Mouse (Mus musculus) A20 (cell line): ENCODE data around the gene 2310022A10Rik.

Experiments
- DNase-seq: peaks from one replicate; pipeline ENCODE4 v3.0.0-alpha.2; 2011; ENCODE audit warnings: low read depth, low spot score

2310022A10Rik gene

DNA sequence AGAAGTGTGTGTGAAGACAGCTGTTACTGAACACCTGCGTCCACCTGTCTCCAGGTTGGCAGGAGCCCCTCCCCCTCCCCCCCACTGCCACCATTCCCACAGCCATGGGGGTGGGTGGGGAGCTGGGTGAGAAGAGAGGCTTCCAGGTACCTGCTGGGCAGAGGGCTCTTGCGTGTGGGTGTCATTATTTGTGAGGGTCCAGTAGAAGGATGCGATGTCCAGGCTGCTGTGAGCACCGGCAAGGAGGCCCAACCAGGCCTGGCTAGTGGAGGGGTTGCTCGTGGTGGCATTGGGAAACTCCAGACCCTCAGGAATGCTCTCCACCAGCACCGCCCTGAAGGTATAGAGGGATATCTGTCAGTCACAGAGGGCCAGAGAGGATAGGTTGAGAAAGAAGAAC is 12.1 kb upstream of the 2310022A10Rik start:
- DNase-seq = no peak

DNA sequence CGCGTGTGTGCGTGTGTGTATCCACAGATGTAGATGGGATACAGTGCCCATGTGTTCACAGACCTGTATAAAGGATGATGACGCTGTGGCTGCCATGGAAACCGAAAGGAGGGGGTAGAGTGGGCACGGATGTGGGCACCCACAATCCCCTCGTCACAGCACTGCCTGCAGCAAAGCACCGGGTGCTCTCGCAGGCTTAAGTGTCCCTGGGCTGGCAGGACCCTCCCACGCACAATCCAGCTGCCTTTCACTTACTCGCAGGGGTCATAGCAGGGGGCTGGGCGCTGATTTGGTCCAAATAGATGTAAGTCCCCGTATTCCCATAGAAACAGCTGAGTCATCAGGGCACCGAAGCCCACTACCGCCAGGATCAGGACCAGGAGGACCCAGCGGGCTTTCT is 11.6 kb upstream of the 2310022A10Rik start:
- DNase-seq = no peak

DNA sequence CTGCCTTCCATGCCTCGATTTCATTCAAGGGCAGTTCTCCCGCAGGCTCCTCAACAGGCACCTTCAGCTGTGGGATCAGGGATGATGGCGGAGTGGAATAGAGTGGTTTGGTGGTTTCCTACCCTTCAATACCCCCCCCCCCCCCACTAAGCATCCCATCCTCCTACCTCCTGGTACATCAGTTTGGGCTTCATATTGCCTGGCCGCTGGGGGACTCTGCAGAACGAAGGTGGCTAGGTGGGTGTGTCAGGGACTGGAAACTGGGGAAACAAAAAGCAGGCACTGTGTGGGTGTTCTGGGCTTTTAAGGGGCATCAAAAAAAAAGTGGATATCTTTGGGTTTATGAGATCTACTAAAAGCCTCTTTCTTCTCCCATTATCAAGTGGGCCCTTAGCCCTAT is 11.1 kb upstream of the 2310022A10Rik start:
- DNase-seq = no peak

DNA sequence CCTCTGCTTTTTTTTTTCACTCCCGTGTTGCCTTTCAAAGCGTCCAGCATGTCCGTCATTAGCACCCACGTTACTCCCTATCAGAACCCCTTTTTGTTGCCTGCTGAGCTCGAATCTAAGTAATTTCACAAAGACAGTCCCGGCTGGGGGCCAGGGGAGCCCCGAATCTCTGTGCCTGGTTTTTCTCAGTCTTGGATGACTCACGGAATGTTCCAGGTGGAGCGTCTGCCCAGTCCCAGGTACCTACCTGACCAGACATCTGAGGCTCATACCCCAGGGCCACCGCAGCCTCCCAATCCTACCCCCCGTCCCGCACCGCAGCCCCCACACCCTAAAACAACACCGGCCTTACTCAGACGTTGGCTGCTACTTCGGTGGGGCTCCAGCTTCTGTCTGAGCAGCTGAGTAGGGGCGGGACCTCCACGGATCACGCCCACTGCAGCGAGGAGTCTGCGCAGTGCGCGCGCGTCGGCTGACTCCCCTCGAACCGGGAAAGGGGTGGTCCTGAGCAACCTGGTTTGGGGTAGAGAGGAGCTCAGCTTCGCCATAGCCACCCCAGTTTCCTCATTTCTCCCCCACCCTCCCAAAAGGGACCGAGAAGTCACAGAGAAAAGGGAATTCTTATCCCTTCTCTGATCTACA is 10.5 kb upstream of the 2310022A10Rik start:
- peak; percentile 91 for DNase-seq

DNA sequence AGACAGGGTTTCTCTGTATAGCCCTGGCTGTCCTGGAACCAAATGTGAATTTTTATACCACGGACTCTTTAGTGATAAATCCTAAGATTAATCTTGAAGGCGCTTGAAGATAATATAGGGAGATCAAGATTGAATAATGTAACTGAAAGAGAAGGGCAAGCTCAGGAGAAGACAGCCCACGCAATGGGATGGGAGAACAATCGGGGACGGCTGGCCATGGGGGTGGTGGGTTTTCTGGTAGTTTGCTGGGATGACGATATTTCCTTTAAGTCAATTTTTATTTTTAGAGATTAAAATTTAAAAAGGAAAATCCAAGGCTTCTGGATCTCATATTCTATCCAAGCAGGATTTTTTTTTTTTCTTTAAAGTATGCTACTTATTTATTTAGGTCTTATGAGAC is 10.0 kb upstream of the 2310022A10Rik start:
- DNase-seq = no peak

DNA sequence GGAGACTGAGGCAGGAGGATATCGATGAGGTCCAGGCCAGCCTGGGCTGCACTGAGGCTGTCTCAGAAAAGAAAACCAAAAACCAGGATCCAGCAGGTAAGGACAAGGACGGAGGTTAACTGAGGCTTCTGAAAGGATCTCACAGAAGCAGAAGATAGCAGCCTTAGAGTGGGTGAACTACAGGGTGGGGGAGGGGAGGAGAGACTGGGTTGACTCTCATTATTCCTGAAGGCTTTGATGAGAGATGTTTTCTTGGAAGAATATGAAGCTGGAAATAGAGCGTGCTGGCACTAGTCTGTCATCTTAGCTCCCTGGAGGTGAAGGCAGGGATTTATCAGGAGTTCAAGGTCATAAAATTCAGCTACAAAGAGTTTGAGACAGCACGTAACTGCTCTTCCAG is 9.2 kb upstream of the 2310022A10Rik start:
- no peak for DNase-seq

DNA sequence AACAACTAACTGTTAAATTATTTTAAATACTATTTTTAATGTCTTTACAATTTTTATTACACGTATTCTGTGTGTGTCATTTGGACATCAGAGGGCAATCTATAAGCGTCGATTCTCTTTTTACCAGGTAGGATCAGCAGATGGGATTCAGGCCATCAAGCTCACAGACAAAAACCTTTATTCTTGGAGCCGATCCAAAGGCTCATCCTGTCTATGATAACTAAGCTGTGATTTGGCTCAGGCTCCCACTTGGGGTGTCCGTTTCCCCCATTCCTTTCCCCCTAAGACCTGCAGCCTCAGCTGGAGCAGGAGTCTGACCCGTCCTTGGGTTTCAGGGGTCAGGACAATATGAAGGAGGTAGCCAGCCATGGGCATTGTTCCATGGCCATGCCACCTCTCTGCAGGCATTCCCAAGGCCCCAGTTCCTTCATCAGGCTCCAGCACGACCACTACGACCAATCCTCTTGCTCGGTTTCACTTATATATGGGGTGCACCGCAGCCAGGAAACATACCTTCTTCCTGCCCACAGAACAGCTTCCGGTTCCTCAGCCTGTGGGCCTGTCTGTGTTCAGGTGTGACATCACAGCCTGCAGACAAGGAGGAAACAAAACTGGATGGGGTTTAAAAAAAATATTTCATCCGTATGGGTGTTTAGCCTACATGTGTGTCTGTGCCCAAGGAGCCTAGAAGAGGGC is 8.2 kb upstream of the 2310022A10Rik start:
- peak; percentile 89 for DNase-seq

DNA sequence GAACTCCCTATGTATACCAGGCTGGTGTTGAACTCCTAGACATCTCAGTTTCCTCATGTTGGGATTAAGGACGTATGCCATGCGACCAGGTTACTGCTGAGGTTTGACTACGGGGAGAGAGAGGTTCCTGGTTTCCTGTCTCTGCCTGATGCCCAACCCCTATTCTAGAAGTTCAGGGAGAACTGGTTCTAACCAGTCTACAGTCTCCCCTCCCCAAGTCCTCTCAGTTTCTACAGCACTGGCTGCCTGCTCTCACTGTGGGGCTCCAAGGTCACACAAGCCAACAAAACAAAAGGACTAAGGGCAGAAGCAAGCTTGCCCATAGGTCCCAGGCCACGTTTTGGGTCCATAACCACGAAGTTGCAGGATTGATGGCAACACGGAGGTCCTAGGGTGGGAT is 3.4 kb upstream of the 2310022A10Rik start:
- DNase-seq = no peak

DNA sequence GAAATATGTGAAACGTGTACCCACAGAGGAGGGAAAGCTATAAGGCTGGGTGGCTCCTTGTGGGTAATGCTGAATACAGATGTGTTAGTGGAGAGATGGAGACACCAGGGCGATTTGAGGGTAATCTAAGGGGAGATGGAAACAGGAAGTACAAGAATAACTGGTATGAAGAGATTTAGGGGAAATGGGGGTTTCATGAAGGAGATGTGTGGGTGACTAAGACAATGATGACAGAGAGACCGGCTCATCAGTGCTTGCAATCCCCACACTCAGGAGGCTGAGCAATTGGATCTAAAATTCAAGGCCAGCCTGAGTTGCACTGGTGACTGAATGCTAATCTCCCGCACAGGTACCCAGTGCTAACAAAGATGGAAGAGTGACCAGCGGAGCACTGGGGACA is 963 bp upstream of the 2310022A10Rik start:
- no peak for DNase-seq

DNA sequence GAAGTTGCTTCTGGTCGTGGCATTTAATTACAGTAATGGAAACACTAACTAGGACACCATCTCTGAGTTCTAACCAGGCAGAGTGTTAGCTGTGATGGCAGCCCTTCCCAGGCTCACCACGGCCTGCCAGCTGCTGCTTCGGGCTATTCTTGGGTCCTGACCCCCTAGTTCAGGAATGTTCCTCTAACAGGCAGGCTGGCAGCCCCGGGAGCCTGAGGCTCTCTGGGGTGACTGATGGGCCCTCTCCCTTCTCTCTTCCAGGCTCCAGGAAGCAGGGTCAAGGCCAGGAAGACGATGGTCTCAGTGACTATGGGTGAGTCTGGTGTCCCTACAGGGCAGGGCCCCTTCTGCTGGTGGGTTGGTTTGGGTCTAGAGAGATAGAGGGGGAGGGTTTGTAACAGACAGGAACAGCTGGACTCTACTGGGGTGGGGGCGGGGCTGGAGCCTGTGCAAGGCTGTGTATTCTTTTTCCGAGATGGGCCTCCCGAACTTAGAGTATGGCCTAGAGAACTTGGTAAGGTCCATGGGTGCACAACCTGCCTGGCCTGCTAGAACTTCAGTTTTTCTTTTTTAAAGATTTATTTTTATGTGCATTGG is 7.4 kb downstream of the 2310022A10Rik start:
- DNase-seq = no peak

DNA sequence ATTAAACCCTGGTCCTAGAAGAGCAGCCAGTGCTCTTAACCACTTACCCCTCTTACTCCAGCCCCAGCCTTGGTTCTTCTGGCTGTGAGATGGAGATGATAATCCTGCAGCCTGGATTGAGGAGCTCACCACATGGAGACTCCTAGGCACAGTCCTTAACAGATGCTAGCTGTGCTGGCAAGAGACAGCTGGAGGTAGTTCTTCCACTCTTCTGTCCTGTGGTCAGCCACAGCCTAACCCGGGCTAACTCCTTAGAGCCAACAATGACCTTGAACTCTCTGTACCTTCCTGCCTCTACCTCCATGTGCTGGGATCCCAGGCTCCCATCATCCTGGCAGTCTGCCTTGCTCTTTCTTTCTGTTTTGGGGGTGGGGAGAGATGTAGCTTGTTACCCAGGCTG is 7.9 kb downstream of the 2310022A10Rik start:
- no peak for DNase-seq

DNA sequence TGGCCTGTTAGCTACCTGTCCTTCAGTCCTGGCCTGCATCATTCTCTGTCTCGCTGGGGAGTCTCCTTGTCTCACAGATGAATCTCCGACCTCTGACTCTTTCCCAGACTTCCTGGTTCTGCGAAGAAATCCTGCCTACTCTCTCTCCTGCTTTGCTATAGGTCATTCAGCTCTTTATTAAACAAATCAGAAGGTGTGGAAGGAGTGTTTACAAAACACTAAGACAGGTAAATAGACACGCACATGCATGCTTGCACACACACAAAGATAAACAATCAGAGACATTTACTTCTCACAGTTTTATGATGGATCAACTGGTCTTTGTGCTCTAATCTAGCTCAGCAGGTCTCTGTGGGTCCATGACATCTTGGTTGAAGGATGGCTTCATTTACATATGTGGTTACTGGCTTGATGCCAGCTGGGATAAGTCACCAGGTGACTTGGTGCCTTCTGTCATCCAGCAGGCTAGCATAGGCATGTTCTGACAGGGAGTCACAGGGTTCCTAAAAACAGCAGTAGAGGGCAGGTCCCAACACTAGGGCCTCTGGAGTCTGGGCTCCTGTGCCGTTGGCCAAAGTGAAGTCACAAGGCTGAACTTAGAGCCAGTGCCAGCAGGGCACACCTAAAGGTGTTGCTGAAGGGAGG is 16.7 kb downstream of the 2310022A10Rik start:
- peak; percentile 20 for DNase-seq

DNA sequence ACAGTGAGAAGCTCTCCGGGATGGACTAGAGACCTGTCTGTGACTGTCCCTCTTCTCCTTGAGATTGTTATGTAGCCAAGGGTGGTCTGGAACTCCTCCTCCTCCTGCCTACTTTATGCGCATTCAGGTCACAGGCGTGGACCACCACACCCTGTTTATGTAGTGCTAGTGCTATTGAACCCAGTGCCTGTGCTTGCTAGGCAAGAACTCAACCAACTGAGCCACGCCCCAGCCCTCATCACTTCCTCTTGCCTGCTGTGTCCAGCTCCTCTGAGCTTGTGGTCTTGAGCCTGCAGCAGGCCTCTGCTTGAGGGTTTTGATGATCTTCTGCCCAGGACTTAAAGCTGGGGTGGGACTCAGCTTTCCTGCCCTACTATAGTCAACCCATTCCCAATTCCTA is 19.1 kb downstream of the 2310022A10Rik start:
- DNase-seq = no peak

DNA sequence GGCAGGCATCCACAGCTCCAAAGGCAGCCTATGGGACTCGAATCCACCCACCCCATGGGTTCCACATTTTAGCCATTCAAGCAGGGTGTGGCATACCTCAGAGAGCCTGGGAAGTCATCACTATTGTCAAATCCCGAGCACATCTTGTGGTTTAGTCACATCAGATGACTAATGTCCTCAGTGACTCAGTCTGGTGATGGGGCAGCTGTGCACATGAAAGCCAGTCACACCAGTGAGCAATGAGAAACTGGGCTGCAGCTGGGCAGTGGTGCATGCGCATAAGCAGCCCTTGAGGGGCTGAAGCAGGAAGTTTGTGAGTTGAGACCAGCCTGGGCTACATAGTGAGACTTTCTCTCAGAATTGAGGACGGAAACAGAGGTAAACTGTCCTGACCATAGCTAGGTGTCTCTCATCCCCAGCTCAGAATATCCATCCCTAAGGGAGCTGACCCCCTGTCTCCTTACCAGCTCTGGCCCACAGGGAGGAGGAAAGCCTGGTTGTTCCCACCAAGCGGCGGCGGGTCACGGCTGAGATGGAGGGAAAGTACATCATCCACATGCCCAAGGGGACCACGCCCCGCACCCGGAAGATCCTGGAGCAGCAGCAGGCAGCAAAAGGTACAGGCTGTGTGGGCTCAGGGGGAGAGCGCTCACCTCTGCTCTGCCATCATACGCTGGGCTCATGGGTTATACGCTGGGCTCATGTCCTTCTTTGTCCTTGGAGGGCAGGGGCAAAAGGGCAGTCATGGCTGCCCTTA is 21.3 kb downstream of the 2310022A10Rik start:
- DNase-seq = no peak

DNA sequence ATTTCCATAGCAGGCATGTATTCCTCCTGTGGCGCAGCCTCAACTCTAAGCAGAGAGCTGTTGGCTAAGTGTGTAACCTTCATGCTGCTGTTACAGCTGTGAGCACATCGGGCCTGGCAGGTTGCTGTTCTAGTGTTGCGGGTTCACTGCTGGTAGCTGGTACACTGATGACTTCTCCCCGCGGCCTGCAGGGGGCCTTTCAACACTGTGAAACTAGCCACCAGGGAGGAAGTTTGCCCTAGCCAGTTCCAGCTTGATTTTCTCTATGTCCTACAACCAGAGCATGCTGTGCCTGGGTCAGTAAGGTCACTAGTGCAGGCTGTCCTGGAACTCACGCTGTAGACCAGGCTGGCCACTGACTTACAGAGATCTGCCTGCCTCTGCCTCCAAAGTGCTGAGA is 23.9 kb downstream of the 2310022A10Rik start:
- peak; percentile 75 for DNase-seq

DNA sequence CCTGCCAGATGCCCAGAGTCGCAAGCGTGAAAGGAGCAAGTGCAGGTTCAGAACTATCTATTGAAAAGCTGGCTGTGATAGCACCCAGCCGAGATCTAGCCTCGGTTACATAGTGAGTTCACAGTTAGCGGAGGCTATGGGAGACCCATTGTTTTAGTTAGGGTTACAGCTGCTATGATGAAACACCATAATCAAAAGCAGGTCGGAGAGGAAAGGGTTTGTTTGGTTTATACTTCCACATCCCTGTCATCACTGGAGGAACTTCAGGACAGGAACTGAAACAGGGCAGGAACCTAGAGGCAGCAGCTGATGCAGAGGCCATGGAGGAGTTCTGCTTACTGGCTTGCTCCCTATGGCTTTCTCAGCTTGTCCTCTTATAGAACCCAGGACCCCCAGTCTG is 24.6 kb downstream of the 2310022A10Rik start:
- DNase-seq = no peak

DNA sequence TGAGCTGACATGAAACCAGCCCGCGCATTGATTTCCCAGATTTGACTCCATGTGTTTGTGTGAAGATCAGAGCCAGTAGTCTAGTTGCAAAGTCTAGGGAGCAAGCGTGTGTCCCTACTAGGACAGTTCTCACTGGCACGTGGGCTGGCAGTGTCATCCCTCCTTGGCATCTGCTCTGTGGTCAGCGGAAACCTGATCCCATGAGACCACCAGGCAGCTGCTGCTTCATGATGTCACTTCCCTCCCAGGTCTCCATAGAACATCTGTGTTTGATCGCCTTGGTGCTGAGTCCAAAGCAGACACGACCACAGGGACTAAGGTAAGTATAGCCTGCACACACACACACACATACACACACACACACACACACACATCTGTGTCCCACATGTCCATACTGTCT is 25.4 kb downstream of the 2310022A10Rik start:
- no peak for DNase-seq

DNA sequence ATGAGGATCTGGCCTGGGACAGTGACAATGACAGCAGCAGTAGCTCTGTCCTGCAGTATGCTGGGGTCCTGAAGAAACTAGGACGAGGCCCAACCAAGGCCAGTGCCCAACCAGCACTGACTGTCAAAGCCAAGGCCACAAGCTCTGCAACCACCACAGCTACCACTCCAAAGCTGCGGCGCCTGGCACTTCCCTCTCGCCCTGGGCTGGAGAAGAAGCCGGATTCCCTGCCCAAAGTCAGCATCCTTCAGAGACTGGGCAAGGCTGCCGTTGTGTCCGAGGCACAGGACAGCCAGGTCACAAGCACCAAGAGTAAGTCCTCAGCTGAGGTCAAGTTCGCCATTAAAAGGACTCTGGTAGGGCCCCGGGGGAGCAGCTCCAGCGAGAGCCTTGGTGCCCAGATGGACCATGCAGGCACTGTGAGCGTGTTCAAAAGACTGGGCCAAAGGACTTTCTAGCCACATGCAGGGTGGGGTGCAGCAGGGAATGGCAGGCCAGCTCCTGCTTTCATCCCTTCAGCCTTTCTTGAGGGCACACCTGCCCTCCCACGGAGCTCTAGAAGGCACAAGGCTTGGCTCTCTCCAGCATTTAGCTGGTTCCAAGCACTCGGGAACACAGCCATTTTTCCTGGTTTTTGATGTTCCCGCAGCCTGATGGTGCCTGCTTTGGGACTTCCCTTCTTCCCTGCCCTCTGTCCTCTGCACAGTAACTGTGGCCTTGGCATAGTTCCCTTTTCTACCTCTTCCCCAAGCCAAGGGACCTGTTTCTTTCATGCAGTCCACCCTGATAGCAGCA is 27.5 kb downstream of the 2310022A10Rik start:
- no peak for DNase-seq

DNA sequence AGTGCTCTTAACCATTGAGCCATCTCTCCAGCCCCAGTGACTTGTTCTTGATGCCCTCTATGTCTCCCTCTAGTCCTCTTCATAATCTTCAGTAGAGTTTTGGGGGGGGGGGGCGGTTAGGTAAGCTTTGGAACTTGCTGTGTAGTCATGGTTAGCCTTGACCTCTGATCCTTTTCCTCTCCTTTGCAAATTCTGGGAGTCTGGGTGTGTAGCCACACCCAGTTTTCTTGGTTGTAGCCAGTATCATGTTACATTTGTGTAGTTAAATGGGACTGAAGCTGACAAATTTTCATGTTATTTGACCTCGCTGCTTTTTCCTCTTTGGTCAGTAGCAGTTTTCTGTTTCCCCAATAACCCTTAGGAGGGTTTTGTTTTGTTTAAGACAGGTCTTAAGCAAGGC is 33.8 kb downstream of the 2310022A10Rik start:
- DNase-seq = no peak

DNA sequence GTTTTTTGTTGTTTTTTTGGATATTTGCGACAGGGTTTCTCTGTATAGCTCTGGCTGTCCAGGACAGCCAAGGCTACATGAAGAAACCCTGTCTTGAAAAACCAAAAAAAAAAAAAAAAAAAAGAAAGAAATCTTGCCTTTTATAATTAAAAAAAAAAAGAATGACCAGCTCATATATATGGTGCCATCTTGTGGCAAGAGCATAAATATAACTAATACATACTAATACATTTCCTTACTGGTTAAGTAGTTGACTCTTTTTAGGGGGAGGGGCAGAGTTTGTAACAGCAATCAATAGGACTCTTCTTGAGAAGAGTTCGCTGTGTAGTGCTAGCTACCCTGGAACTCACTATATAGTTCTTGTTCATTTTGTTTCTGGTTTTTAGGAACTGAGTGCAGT is 34.7 kb downstream of the 2310022A10Rik start:
- peak; percentile 34 for DNase-seq

DNA sequence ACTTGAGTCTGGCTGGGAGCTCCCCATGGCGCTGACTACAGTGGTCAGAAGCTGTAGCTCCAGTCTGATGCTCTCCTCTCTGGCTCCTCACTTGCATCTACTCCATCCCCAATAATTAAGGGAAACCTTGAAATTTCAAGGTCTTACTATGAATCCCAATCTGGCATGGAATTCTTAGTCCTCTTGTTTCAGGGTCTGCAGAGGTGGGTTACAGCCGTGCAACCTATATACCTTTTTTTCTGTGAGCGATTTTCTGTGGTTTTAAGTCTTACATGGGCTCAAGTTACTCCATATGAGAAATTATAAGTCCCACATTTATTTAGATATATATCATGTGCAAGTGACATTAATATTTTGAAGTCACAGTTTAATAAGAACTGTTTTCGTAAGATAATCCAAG is 37.1 kb downstream of the 2310022A10Rik start:
- DNase-seq = no peak
